Mouse (Mus musculus): ENCODE data around the gene Olfr69. TPM values are rescaled to one million over a fixed set of nuclear protein-coding genes. Genes with fewer than 3 reads are reported as not detected.

Olfr69 gene
- total RNA-seq, 1 experiment: not detected

- Histone ChIP-seq H3K9me3 (ENCODE audit: control insufficient read depth, insufficient read depth, low read depth, low read length) (no peaks in the 10 kb centered on the region), H3K36me3 (ENCODE audit: control insufficient read depth, insufficient read depth, low read length, poor library complexity, severe bottlenecking) (no peaks in the 10 kb centered on the region), H3K27ac (ENCODE audit: insufficient read depth, low read depth, low read length, poor library complexity, severe bottlenecking) (no peak overlapping the region), H3K4me3 (ENCODE audit: insufficient read depth in 1 of 2, low read depth in 1 of 2, low read length in 2 of 2, poor library complexity in 1 of 2, severe bottlenecking in 1 of 2) (no peak overlapping the region), H3K4me1 (ENCODE audit: control insufficient read depth in 2 of 2, insufficient read depth in 2 of 2, low read length in 2 of 2, poor library complexity in 1 of 2) (no peaks in the 10 kb centered on the region), H3K9ac (ENCODE audit: insufficient read depth, low read depth, low read length, poor library complexity, severe bottlenecking) (no peak overlapping the region)
- no peak for DNase-seq (ENCODE audit: low read depth, low spot score)
- in situ Hi-C loops (cut with MboI; ENCODE audit: low sequenced_read_pairs in 2 of 2, unreplicated experiment in 2 of 2): no loop called here
- TF ChIP-seq ZNF384 (IDR thresholded peaks at IDR 0.05; ENCODE audit: low read depth, low read length): no peak
Measured at GRCm38 (mm10) chr7:103811223-103811845, 39.9 kb upstream of the Olfr69 start.

- in situ Hi-C loops (cut with MboI; ENCODE audit: low sequenced_read_pairs in 2 of 2, unreplicated experiment in 2 of 2): no loop called here
- DNase-seq (ENCODE audit: low read depth, low spot score): no peak
- H3K4me1 ChIP-seq (ENCODE audit: control insufficient read depth in 2 of 2, insufficient read depth in 2 of 2, low read length in 2 of 2, poor library complexity in 1 of 2): no peaks in the 10 kb centered on the region
- H3K27ac ChIP-seq (ENCODE audit: insufficient read depth, low read depth, low read length, poor library complexity, severe bottlenecking): no peak overlapping the region
- no peak overlapping the region for H3K4me3 ChIP-seq (ENCODE audit: insufficient read depth in 1 of 2, low read depth in 1 of 2, low read length in 2 of 2, poor library complexity in 1 of 2, severe bottlenecking in 1 of 2)
- H3K9ac ChIP-seq (ENCODE audit: insufficient read depth, low read depth, low read length, poor library complexity, severe bottlenecking): no peak overlapping the region
- TF ChIP-seq ZC3H11A (IDR thresholded peaks at IDR 0.05; ENCODE audit: borderline replicate concordance, low read depth, low read length): no peak
- no peak for TF ChIP-seq ZNF384 (IDR thresholded peaks at IDR 0.05; ENCODE audit: low read depth, low read length)
- no peak for TF ChIP-seq HCFC1 (IDR thresholded peaks at IDR 0.05; ENCODE audit: borderline replicate concordance, insufficient read depth, low read length)
- TF ChIP-seq MAFK (IDR thresholded peaks at IDR 0.05; ENCODE audit: insufficient read depth, low read depth, low read length): no peak
- TF ChIP-seq CHD2 (IDR thresholded peaks at IDR 0.05; ENCODE audit: low read depth, low read length): no peak
- no peaks in the 10 kb centered on the region for H3K9me3 ChIP-seq (ENCODE audit: control insufficient read depth, insufficient read depth, low read depth, low read length)
- H3K36me3 ChIP-seq (ENCODE audit: control insufficient read depth, insufficient read depth, low read length, poor library complexity, severe bottlenecking): no peaks in the 10 kb centered on the region
Measured at GRCm38 (mm10) chr7:103810746-103811145, 39.4 kb upstream of the Olfr69 start.

- no peak overlapping the region for H3K9ac ChIP-seq (ENCODE audit: insufficient read depth, low read depth, low read length, poor library complexity, severe bottlenecking)
- TF ChIP-seq CHD2 (IDR thresholded peaks at IDR 0.05; ENCODE audit: low read depth, low read length) (no peak), ZNF384 (IDR thresholded peaks at IDR 0.05; ENCODE audit: low read depth, low read length) (no peak), ZC3H11A (IDR thresholded peaks at IDR 0.05; ENCODE audit: borderline replicate concordance, low read depth, low read length) (no peak), HCFC1 (IDR thresholded peaks at IDR 0.05; ENCODE audit: borderline replicate concordance, insufficient read depth, low read length) (no peak), MAFK (IDR thresholded peaks at IDR 0.05; ENCODE audit: insufficient read depth, low read depth, low read length) (no peak)
- H3K27ac ChIP-seq (ENCODE audit: insufficient read depth, low read depth, low read length, poor library complexity, severe bottlenecking): no peak overlapping the region
- no peak overlapping the region for H3K4me3 ChIP-seq (ENCODE audit: insufficient read depth in 1 of 2, low read depth in 1 of 2, low read length in 2 of 2, poor library complexity in 1 of 2, severe bottlenecking in 1 of 2)
- H3K36me3 ChIP-seq (ENCODE audit: control insufficient read depth, insufficient read depth, low read length, poor library complexity, severe bottlenecking): no peaks in the 10 kb centered on the region
- H3K4me1 ChIP-seq (ENCODE audit: control insufficient read depth in 2 of 2, insufficient read depth in 2 of 2, low read length in 2 of 2, poor library complexity in 1 of 2): no peaks in the 10 kb centered on the region
- DNase-seq (ENCODE audit: low read depth, low spot score): no peak
- no peaks in the 10 kb centered on the region for H3K9me3 ChIP-seq (ENCODE audit: control insufficient read depth, insufficient read depth, low read depth, low read length)
- in situ Hi-C loops (cut with MboI; ENCODE audit: low sequenced_read_pairs in 2 of 2, unreplicated experiment in 2 of 2): no loop called here
Measured at GRCm38 (mm10) chr7:103810296-103810695, 38.9 kb upstream of the Olfr69 start.

GRCm38 (mm10) chr7:103809801-103810155, 38.4 kb upstream of the Olfr69 start:
- Histone ChIP-seq H3K36me3 (ENCODE audit: control insufficient read depth, insufficient read depth, low read length, poor library complexity, severe bottlenecking) (no peaks in the 10 kb centered on the region), H3K9ac (ENCODE audit: insufficient read depth, low read depth, low read length, poor library complexity, severe bottlenecking) (no peak overlapping the region), H3K4me3 (ENCODE audit: insufficient read depth in 1 of 2, low read depth in 1 of 2, low read length in 2 of 2, poor library complexity in 1 of 2, severe bottlenecking in 1 of 2) (no peak overlapping the region), H3K4me1 (ENCODE audit: control insufficient read depth in 2 of 2, insufficient read depth in 2 of 2, low read length in 2 of 2, poor library complexity in 1 of 2) (no peaks in the 10 kb centered on the region), H3K27ac (ENCODE audit: insufficient read depth, low read depth, low read length, poor library complexity, severe bottlenecking) (no peak overlapping the region), H3K9me3 (ENCODE audit: control insufficient read depth, insufficient read depth, low read depth, low read length) (no peaks in the 10 kb centered on the region)
- no peak for DNase-seq (ENCODE audit: low read depth, low spot score)
- TF ChIP-seq HCFC1 (IDR thresholded peaks at IDR 0.05; ENCODE audit: borderline replicate concordance, insufficient read depth, low read length) (no peak), ZC3H11A (IDR thresholded peaks at IDR 0.05; ENCODE audit: borderline replicate concordance, low read depth, low read length) (no peak), MAFK (IDR thresholded peaks at IDR 0.05; ENCODE audit: insufficient read depth, low read depth, low read length) (no peak), ZNF384 (IDR thresholded peaks at IDR 0.05; ENCODE audit: low read depth, low read length) (no peak), CHD2 (IDR thresholded peaks at IDR 0.05; ENCODE audit: low read depth, low read length) (no peak)
- in situ Hi-C loops (cut with MboI; ENCODE audit: low sequenced_read_pairs in 2 of 2, unreplicated experiment in 2 of 2): no loop called here

All from ES-E14 (cell line).